Mouse (Mus musculus) embryonic facial prominence, embryonic 11.5 days (tissue): ENCODE measurements around the gene Adnp. TPM values are rescaled to one million over a fixed set of nuclear protein-coding genes. Genes with fewer than 3 reads are reported as not detected.

ENCODE experiments used
- ATAC-seq: fragments of 200-750 bp; cut with Nextera tagmentation; replicated peaks from 2 replicates; pipeline ENCODE4 v1.8.0; 2017; ENCODE audit warnings: low read depth; ENCODE audit not compliant: insufficient number of reproducible peaks, low FRiP score, low TSS enrichment
- DNase-seq: peaks from one replicate; pipeline ENCODE4 v3.0.0-alpha.2; 2015; ENCODE audit warnings: low spot score
- H3K27ac ChIP-seq: fragments of 300-500 bp; sonication (generic); replicated peaks from 2 replicates; pipeline ENCODE4 v1.5.1; 2014; ENCODE audit warnings: mild to moderate bottlenecking, low read depth, low read length, control low read depth
- H3K27me3 ChIP-seq: fragments of 300-500 bp; sonication (generic); 2 replicates; pipeline ENCODE4 v1.6.1; 2014; ENCODE audit warnings: mild to moderate bottlenecking, low read length, moderate library complexity, mixed read lengths; ENCODE audit not compliant: control insufficient read depth, insufficient read depth
- H3K36me3 ChIP-seq: fragments of 300-500 bp; sonication (generic); replicated peaks from 2 replicates; pipeline ENCODE4 v1.6.1; 2014; ENCODE audit warnings: low read depth, mild to moderate bottlenecking, low read length, moderate library complexity, mixed read lengths; ENCODE audit not compliant: control insufficient read depth, insufficient read depth
- H3K4me1 ChIP-seq: fragments of 300-500 bp; sonication (generic); 2 replicates; pipeline ENCODE4 v1.6.1; 2014; ENCODE audit warnings: low read length, mixed read lengths; ENCODE audit not compliant: control insufficient read depth, insufficient read depth
- H3K4me2 ChIP-seq: fragments of 300-500 bp; sonication (generic); 2 replicates; pipeline ENCODE4 v1.6.1; 2014; ENCODE audit warnings: low read depth, mild to moderate bottlenecking, control low read depth, low read length, moderate library complexity
- H3K4me3 ChIP-seq: fragments of 300-500 bp; sonication (generic); 2 replicates; pipeline ENCODE4 v1.5.1; 2014; ENCODE audit warnings: low read depth, low read length, control low read depth
- H3K9ac ChIP-seq: fragments of 300-500 bp; sonication (generic); replicated peaks from 2 replicates; pipeline ENCODE4 v1.6.1; 2014; ENCODE audit warnings: mild to moderate bottlenecking, control low read depth, low read length
- H3K9me3 ChIP-seq: fragments of 300-500 bp; sonication (generic); replicated peaks from 2 replicates; pipeline ENCODE4 v1.6.1; 2016; ENCODE audit warnings: mild to moderate bottlenecking, low read length, inconsistent platforms, mixed read lengths; ENCODE audit not compliant: control insufficient read depth
- WGBS: fragments of 180-500 bp; shearing (Covaris S2); extraction: QIAGEN DNeasy Blood & Tissue Kit; methylation state at CpG from one replicate; pipeline ENCODE4 v1.1.7; 2014; 5-methylcytosine and 5-hydroxymethylcytosine counted together
- polyA plus RNA-seq: library from polyadenylated mRNA; unstranded; fragments of >200 nt; fragmentation: Nextera tagmentation; extraction: Ambion mirVana; gene quantifications from 2 replicates; pipeline ENCODE4 v1.2.1, GENCODE M21; 2014

The Adnp gene
- polyA plus RNA-seq, 1 experiment from 2014 or later = 10.1 TPM

DNA sequence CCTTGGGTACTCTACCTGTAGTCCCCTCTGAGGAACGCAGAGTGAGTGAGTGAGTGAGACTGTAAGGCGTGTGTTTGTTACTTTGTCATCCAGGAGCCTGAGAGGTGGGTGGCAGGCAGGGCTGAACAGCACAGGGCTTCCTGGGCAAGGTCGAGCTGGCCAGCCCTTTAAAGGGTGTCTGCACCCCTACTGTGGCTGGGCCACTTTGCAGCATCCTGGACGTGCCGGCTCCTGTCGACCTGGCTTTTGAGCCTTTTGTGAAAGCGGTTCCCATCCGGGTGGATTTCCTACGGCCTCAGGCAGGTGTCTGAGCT is 37.2 kb downstream of the Adnp start:
- Histone ChIP-seq H3K4me1 (peaks cover 14% of the 10 kb centered on the region), H3K9me3 (no peaks in the 10 kb centered on the region), H3K36me3 (no peaks in the 10 kb centered on the region), H3K4me2 (peak overlapping the region; percentile 33), H3K27ac (peak overlapping the region; percentile 83), H3K9ac (no peak overlapping the region), H3K27me3 (no peaks in the 10 kb centered on the region), H3K4me3 (no peak overlapping the region)
- ATAC-seq = peak; percentile 46; the same call in 1 of the 2 replicates
- DNase-seq = peak; percentile 44
- WGBS = under 1% methylated on average over 9 of the region's 9 CpGs

DNA sequence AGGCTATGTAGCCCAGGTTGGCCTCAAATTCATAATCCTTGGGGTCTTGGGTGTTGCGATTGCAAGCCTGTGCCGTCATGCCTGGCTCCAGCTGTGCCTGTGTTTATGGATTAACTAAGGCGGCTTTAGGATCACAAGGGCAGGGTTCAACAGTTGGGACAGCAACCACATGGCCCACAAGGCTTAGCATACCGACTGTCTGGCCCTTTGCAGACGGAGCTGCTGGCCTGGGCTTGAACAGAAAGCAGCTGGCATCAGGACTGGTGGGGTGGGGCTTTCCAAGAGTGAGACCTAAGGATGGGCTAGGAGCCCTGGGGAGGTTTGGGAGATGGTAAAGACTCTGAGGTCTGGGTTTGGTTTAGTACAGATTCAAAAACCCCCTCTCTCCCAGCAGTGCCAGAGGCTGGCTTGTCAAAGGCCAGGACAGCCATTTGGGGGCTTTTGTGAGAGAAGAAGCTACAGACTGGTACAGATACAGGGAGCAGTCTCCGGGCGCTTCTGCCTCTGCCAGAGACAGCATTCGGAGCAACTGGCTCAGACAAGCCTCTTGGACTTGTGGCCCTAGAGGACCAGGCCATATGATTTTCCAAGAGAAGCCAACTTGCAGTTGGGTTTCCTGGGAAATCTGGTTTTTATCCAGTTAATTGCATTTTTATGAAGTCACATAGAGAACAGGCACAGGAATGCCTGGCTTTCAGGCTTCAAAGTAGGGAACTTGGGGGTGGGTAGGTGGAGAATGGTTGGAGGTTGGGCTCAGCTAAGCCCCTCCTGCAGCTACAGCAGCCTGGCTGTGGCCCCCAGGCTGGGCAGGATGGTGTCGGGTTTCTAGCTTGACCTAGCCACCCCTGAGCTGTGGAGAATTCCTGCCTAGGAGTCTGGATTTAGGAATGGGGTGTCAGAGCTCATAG is 37.8 kb downstream of the Adnp start:
- Histone ChIP-seq H3K27ac (peak overlapping the region; percentile 78), H3K9ac (peak overlapping the region; percentile 28; the same call in 1 of the 2 replicates), H3K27me3 (no peaks in the 10 kb centered on the region), H3K4me3 (no peak overlapping the region), H3K9me3 (no peaks in the 10 kb centered on the region), H3K4me1 (peaks cover 14% of the 10 kb centered on the region), H3K4me2 (peak overlapping the region; percentile 33; the same call in 1 of the 2 replicates), H3K36me3 (no peaks in the 10 kb centered on the region)
- 22% methylated on average over 9 of the region's 9 CpGs for WGBS
- peak; percentile 87 for DNase-seq
- peak; percentile 81 for ATAC-seq

DNA sequence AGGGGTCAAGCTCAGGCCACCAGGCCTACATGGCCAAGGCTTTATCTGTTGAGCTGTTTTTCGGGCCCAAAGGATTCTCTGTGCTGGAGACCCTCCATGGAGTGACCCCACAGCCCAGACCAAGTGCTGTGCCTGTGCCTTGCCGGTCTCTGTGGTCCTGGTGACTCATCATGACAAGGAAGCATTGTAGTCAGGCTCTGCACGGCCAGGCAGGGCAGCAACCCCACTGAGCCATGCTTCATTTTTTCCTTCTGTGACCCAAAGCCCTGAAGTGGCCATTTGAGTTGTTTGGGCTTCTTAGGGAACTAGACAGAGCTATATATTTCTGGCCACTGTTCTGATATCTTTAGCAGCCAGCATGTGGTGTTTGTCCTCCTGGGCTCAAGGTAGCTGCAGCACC is 39.1 kb downstream of the Adnp start:
- no peak for ATAC-seq
- H3K9ac ChIP-seq = no peak overlapping the region
- H3K4me2 ChIP-seq = no peak overlapping the region
- no peak overlapping the region for H3K4me3 ChIP-seq
- H3K36me3 ChIP-seq = no peaks in the 10 kb centered on the region
- no peak for DNase-seq
- no peaks in the 10 kb centered on the region for H3K27me3 ChIP-seq
- no peak overlapping the region for H3K27ac ChIP-seq
- 44% methylated on average over 3 of the region's 3 CpGs for WGBS
- H3K9me3 ChIP-seq = no peaks in the 10 kb centered on the region
- H3K4me1 ChIP-seq = peaks cover 14% of the 10 kb centered on the region

DNA sequence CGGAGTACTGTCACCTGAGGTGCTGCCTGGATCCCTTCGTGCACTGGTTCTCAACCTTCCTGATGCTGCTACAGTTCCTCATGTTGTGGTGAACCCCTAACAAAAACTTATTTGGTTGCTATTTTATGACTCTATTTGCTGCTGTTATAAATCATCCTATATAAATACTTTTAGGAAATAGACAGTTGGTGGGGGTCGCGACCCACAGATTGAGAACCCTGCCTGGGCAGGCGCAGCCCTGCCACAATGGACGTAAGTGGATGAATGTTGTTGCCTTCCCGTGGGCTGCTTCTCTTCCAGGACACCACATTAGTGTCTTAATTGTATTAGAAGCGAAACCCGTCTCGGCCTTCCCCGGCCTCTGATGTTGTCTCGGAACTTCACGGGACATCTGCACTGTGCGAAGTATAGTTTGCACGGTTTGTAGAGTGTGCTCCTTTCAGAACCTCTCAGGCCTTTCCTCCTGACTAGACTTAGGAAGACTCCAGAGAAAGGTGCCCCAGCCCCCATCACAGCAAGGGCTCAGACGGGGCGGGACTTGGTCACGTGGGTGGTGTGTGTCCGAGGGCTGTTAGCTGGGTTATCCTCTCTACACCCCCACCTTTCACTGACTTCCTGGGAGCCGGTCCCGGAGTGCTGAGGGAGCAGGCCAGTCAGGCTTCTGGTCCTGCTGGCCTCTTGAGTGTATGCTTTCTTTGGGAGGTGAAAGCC is 40.0 kb downstream of the Adnp start:
- WGBS = 51% methylated on average over 21 of the region's 21 CpGs
- no peaks in the 10 kb centered on the region for H3K9me3 ChIP-seq
- H3K4me1 ChIP-seq = peaks cover 14% of the 10 kb centered on the region
- H3K4me3 ChIP-seq = no peak overlapping the region
- DNase-seq (no peak), ATAC-seq (no peak)
- no peak overlapping the region for H3K9ac ChIP-seq
- H3K36me3 ChIP-seq = no peaks in the 10 kb centered on the region
- H3K27me3 ChIP-seq = no peaks in the 10 kb centered on the region
- no peak overlapping the region for H3K4me2 ChIP-seq
- H3K27ac ChIP-seq = no peak overlapping the region

DNA sequence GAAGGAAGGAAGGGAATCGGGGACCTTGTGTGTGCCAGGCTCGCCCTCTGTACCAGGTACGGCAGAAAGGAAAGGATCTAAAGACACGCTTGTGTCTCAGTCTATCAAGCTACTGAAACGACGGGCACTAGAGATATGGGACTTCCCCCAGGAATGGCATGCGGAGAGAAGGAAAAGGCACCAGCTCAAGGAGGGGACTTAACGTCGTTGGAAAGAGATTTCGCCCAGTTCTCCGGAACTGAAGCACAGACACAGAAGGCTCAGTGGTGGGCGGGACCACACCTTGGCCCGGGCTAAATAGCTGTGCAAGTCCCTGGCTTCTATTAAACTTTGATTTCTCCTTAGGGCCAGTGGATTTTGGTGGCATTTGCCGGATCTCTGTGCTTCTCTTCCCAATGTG is 44.9 kb downstream of the Adnp start:
- H3K9me3 ChIP-seq = no peaks in the 10 kb centered on the region
- H3K27ac ChIP-seq = peak overlapping the region; percentile 38; the same call in 1 of the 2 replicates
- no peaks in the 10 kb centered on the region; the same call in 1 of the 2 replicates for H3K4me1 ChIP-seq
- H3K4me3 ChIP-seq = peak overlapping the region; percentile 20
- 7% methylated on average over 14 of the region's 14 CpGs for WGBS
- peak overlapping the region; percentile 58 for H3K9ac ChIP-seq
- H3K27me3 ChIP-seq = no peaks in the 10 kb centered on the region
- peak; percentile 45 for DNase-seq
- H3K36me3 ChIP-seq = no peaks in the 10 kb centered on the region
- peak overlapping the region; percentile 42 for H3K4me2 ChIP-seq
- ATAC-seq = no peak

DNA sequence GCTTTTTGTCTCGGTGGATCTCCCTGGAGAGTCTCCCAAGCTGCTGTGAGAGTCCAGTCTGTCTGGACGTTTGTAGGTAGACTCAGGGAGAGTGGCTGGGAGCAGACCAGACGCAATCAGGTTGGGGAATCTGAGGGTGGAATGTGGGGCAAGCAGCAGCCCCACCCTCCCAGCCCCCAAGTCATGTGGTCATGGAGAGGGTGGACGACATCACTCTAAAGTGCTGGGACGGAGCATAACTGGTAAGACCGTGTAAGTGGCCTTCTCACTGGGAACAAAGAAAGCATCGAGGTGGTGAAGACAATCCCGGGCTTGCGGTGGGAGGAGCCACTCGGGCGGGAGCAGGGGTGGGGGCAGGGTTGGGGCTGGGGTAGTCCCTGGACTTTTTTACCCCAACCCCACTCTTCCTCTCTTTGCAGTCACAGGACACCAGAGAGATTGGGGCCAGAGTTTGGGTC is 45.4 kb downstream of the Adnp start:
- no peaks in the 10 kb centered on the region for H3K9me3 ChIP-seq
- 2% methylated on average over 11 of the region's 11 CpGs for WGBS
- H3K9ac ChIP-seq = peak overlapping the region; percentile 58
- ATAC-seq = peak; percentile 36; the same call in 1 of the 2 replicates
- H3K4me3 ChIP-seq = peak overlapping the region; percentile 20
- H3K27me3 ChIP-seq = no peaks in the 10 kb centered on the region
- peak overlapping the region; percentile 42 for H3K4me2 ChIP-seq
- H3K4me1 ChIP-seq = no peaks in the 10 kb centered on the region; the same call in 1 of the 2 replicates
- DNase-seq = peak; percentile 52
- no peaks in the 10 kb centered on the region for H3K36me3 ChIP-seq
- peak overlapping the region; percentile 38; the same call in 1 of the 2 replicates for H3K27ac ChIP-seq

DNA sequence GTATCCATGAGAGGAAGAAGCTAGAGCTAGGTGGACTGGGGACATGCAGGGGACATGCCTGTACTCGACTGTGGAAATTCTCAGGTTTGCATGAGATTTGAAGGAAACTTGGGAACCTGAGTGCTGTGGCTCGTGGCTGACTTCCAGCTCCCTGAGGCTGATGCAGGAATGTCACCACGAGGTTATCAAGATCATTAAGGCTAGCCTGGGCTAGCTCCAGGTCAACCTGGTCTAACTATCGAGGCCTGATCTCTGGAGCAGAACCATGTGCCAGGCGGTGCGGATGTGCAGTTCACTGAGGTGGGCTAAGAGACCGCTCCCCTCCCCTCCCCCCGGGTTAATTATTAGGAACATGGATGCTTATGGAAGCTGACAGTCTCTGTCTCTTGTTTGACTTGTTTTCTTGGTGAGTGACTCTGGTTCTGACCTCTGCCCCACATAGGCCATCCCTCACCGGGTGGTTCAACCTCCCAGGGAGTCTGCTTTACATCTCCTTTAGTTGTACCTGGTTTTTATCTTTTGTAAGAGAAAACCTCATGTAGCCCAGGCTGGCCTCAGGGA is 46.5 kb downstream of the Adnp start:
- ATAC-seq (no peak), DNase-seq (no peak)
- Histone ChIP-seq H3K4me3 (no peak overlapping the region), H3K9ac (no peak overlapping the region), H3K9me3 (no peaks in the 10 kb centered on the region), H3K4me1 (no peaks in the 10 kb centered on the region; the same call in 1 of the 2 replicates), H3K4me2 (no peak overlapping the region), H3K36me3 (no peaks in the 10 kb centered on the region), H3K27me3 (no peaks in the 10 kb centered on the region), H3K27ac (no peak overlapping the region)
- 74% methylated on average over 9 of the region's 9 CpGs for WGBS
